Mouse (Mus musculus): ENCODE data around the gene Cnbd2. TPM values are rescaled to one million over a fixed set of nuclear protein-coding genes. Genes with fewer than 3 reads are reported as not detected.

Gene Cnbd2
- polyA plus RNA-seq, 1 experiment from 2014 or later: 3.8 TPM

GRCm38 (mm10) chr2:156318491-156318890, 6.4 kb downstream of the Cnbd2 start:
- Histone ChIP-seq H3K27ac (replicated peaks; ENCODE audit: low read depth, low read length) (no peak overlapping the region), H3K9ac (ENCODE audit: low read depth, low read length) (no peak overlapping the region), H3K36me3 (ENCODE audit: control insufficient read depth, insufficient read depth, low read length) (no peaks in the 10 kb centered on the region), H3K4me2 (ENCODE audit: low read depth, low read length) (no peak overlapping the region), H3K4me1 (ENCODE audit: control insufficient read depth, insufficient read depth, low read length) (no peaks in the 10 kb centered on the region), H3K27me3 (replicated peaks; ENCODE audit: control insufficient read depth, insufficient read depth, low read length) (no peaks in the 10 kb centered on the region), H3K9me3 (ENCODE audit: control insufficient read depth, low read length) (no peaks in the 10 kb centered on the region), H3K4me3 (ENCODE audit: low read depth, low read length) (no peak overlapping the region)
- ATAC-seq (ENCODE audit: low read depth) (no peak), DNase-seq (ENCODE audit: low spot score) (no peak)

- no peaks in the 10 kb centered on the region for H3K4me1 ChIP-seq (ENCODE audit: control insufficient read depth, insufficient read depth, low read length)
- H3K36me3 ChIP-seq (ENCODE audit: control insufficient read depth, insufficient read depth, low read length): no peaks in the 10 kb centered on the region
- H3K27ac ChIP-seq (replicated peaks; ENCODE audit: low read depth, low read length): no peak overlapping the region
- no peak for ATAC-seq (ENCODE audit: low read depth)
- no peak overlapping the region for H3K4me2 ChIP-seq (ENCODE audit: low read depth, low read length)
- H3K9ac ChIP-seq (ENCODE audit: low read depth, low read length): no peak overlapping the region
- DNase-seq (ENCODE audit: low spot score): no peak
- H3K9me3 ChIP-seq (ENCODE audit: control insufficient read depth, low read length): no peaks in the 10 kb centered on the region
- H3K27me3 ChIP-seq (replicated peaks; ENCODE audit: control insufficient read depth, insufficient read depth, low read length): no peaks in the 10 kb centered on the region
- H3K4me3 ChIP-seq (ENCODE audit: low read depth, low read length): no peak overlapping the region
- 78% methylated on average over 6 of the region's 6 CpGs for WGBS
Observed at GRCm38 (mm10) chr2:156321538-156321937, 9.4 kb downstream of the Cnbd2 start.

GRCm38 (mm10) chr2:156324116-156324588, 12.1 kb downstream of the Cnbd2 start:
- no peak overlapping the region for H3K27ac ChIP-seq (replicated peaks; ENCODE audit: low read depth, low read length)
- H3K36me3 ChIP-seq (ENCODE audit: control insufficient read depth, insufficient read depth, low read length): no peaks in the 10 kb centered on the region
- 0 out of 2 replicates have a peak, but pooled peaks cover 3% of the 10 kb centered on the region for H3K9me3 ChIP-seq (ENCODE audit: control insufficient read depth, low read length)
- WGBS: 58% methylated on average over 6 of the region's 6 CpGs
- H3K4me3 ChIP-seq (ENCODE audit: low read depth, low read length): no peak overlapping the region
- no peaks in the 10 kb centered on the region for H3K27me3 ChIP-seq (replicated peaks; ENCODE audit: control insufficient read depth, insufficient read depth, low read length)
- DNase-seq (ENCODE audit: low spot score) (peak; percentile 33), ATAC-seq (ENCODE audit: low read depth) (no peak)
- H3K4me2 ChIP-seq (ENCODE audit: low read depth, low read length): no peak overlapping the region
- H3K4me1 ChIP-seq (ENCODE audit: control insufficient read depth, insufficient read depth, low read length): no peaks in the 10 kb centered on the region
- no peak overlapping the region for H3K9ac ChIP-seq (ENCODE audit: low read depth, low read length)

GRCm38 (mm10) chr2:156324681-156325080, 12.6 kb downstream of the Cnbd2 start:
- H3K36me3 ChIP-seq (ENCODE audit: control insufficient read depth, insufficient read depth, low read length): no peaks in the 10 kb centered on the region
- no peak overlapping the region for H3K4me2 ChIP-seq (ENCODE audit: low read depth, low read length)
- no peak overlapping the region for H3K4me3 ChIP-seq (ENCODE audit: low read depth, low read length)
- H3K9me3 ChIP-seq (ENCODE audit: control insufficient read depth, low read length): 0 out of 2 replicates have a peak, but pooled peaks cover 5% of the 10 kb centered on the region
- DNase-seq (ENCODE audit: low spot score): no peak
- H3K27ac ChIP-seq (replicated peaks; ENCODE audit: low read depth, low read length): no peak overlapping the region
- no peak overlapping the region for H3K9ac ChIP-seq (ENCODE audit: low read depth, low read length)
- no peaks in the 10 kb centered on the region for H3K27me3 ChIP-seq (replicated peaks; ENCODE audit: control insufficient read depth, insufficient read depth, low read length)
- ATAC-seq (ENCODE audit: low read depth): no peak
- WGBS: 25% methylated on average over 5 of the region's 5 CpGs
- no peaks in the 10 kb centered on the region for H3K4me1 ChIP-seq (ENCODE audit: control insufficient read depth, insufficient read depth, low read length)

- WGBS: 42% methylated on average over 1 of the region's 1 CpGs
- Histone ChIP-seq H3K27ac (replicated peaks; ENCODE audit: low read depth, low read length) (no peak overlapping the region), H3K9ac (ENCODE audit: low read depth, low read length) (no peak overlapping the region), H3K4me1 (ENCODE audit: control insufficient read depth, insufficient read depth, low read length) (no peaks in the 10 kb centered on the region), H3K36me3 (ENCODE audit: control insufficient read depth, insufficient read depth, low read length) (no peaks in the 10 kb centered on the region), H3K9me3 (ENCODE audit: control insufficient read depth, low read length) (0 out of 2 replicates have a peak, but pooled peaks cover 5% of the 10 kb centered on the region), H3K4me2 (ENCODE audit: low read depth, low read length) (no peak overlapping the region), H3K4me3 (ENCODE audit: low read depth, low read length) (no peak overlapping the region), H3K27me3 (replicated peaks; ENCODE audit: control insufficient read depth, insufficient read depth, low read length) (no peaks in the 10 kb centered on the region)
- ATAC-seq (ENCODE audit: low read depth) (no peak), DNase-seq (ENCODE audit: low spot score) (no peak)
Observed at GRCm38 (mm10) chr2:156330681-156331080, 18.6 kb downstream of the Cnbd2 start.

- DNase-seq (ENCODE audit: low spot score) (no peak), ATAC-seq (ENCODE audit: low read depth) (0 out of 2 replicates have a peak, but pooled peaks have one; percentile 33)
- Histone ChIP-seq H3K9me3 (ENCODE audit: control insufficient read depth, low read length) (0 out of 2 replicates have a peak, but pooled peaks cover 5% of the 10 kb centered on the region), H3K9ac (ENCODE audit: low read depth, low read length) (no peak overlapping the region), H3K4me2 (ENCODE audit: low read depth, low read length) (no peak overlapping the region), H3K36me3 (ENCODE audit: control insufficient read depth, insufficient read depth, low read length) (no peaks in the 10 kb centered on the region), H3K4me3 (ENCODE audit: low read depth, low read length) (no peak overlapping the region), H3K27me3 (replicated peaks; ENCODE audit: control insufficient read depth, insufficient read depth, low read length) (no peaks in the 10 kb centered on the region), H3K4me1 (ENCODE audit: control insufficient read depth, insufficient read depth, low read length) (no peaks in the 10 kb centered on the region), H3K27ac (replicated peaks; ENCODE audit: low read depth, low read length) (no peak overlapping the region)
- 75% methylated on average over 7 of the region's 7 CpGs for WGBS
Observed at GRCm38 (mm10) chr2:156331446-156331965, 19.4 kb downstream of the Cnbd2 start.

GRCm38 (mm10) chr2:156340078-156340477, 28.0 kb downstream of the Cnbd2 start:
- Histone ChIP-seq H3K36me3 (ENCODE audit: control insufficient read depth, insufficient read depth, low read length) (no peaks in the 10 kb centered on the region), H3K27ac (replicated peaks; ENCODE audit: low read depth, low read length) (no peak overlapping the region), H3K4me1 (ENCODE audit: control insufficient read depth, insufficient read depth, low read length) (no peaks in the 10 kb centered on the region), H3K9ac (ENCODE audit: low read depth, low read length) (no peak overlapping the region), H3K27me3 (replicated peaks; ENCODE audit: control insufficient read depth, insufficient read depth, low read length) (no peaks in the 10 kb centered on the region), H3K4me2 (ENCODE audit: low read depth, low read length) (no peak overlapping the region), H3K4me3 (ENCODE audit: low read depth, low read length) (no peak overlapping the region), H3K9me3 (ENCODE audit: control insufficient read depth, low read length) (no peaks in the 10 kb centered on the region)
- no peak for DNase-seq (ENCODE audit: low spot score)
- no peak for ATAC-seq (ENCODE audit: low read depth)
- WGBS: 87% methylated on average over 4 of the region's 4 CpGs

GRCm38 (mm10) chr2:156344775-156345532, 32.9 kb downstream of the Cnbd2 start:
- Histone ChIP-seq H3K4me3 (ENCODE audit: low read depth, low read length) (no peak overlapping the region), H3K4me1 (ENCODE audit: control insufficient read depth, insufficient read depth, low read length) (no peaks in the 10 kb centered on the region), H3K27me3 (replicated peaks; ENCODE audit: control insufficient read depth, insufficient read depth, low read length) (no peaks in the 10 kb centered on the region), H3K9me3 (ENCODE audit: control insufficient read depth, low read length) (no peaks in the 10 kb centered on the region), H3K4me2 (ENCODE audit: low read depth, low read length) (no peak overlapping the region), H3K27ac (replicated peaks; ENCODE audit: low read depth, low read length) (no peak overlapping the region), H3K36me3 (ENCODE audit: control insufficient read depth, insufficient read depth, low read length) (no peaks in the 10 kb centered on the region), H3K9ac (ENCODE audit: low read depth, low read length) (no peak overlapping the region)
- no peak for ATAC-seq (ENCODE audit: low read depth)
- peak; percentile 51 for DNase-seq (ENCODE audit: low spot score)
- 55% methylated on average over 12 of the region's 12 CpGs for WGBS

GRCm38 (mm10) chr2:156348812-156349211, 36.7 kb downstream of the Cnbd2 start:
- no peak overlapping the region for H3K9ac ChIP-seq (ENCODE audit: low read depth, low read length)
- no peak overlapping the region for H3K4me3 ChIP-seq (ENCODE audit: low read depth, low read length)
- no peaks in the 10 kb centered on the region for H3K9me3 ChIP-seq (ENCODE audit: control insufficient read depth, low read length)
- no peak for ATAC-seq (ENCODE audit: low read depth)
- WGBS: 79% methylated on average over 4 of the region's 4 CpGs
- H3K4me2 ChIP-seq (ENCODE audit: low read depth, low read length): no peak overlapping the region
- H3K36me3 ChIP-seq (ENCODE audit: control insufficient read depth, insufficient read depth, low read length): no peaks in the 10 kb centered on the region
- H3K27me3 ChIP-seq (replicated peaks; ENCODE audit: control insufficient read depth, insufficient read depth, low read length): no peaks in the 10 kb centered on the region
- H3K27ac ChIP-seq (replicated peaks; ENCODE audit: low read depth, low read length): no peak overlapping the region
- DNase-seq (ENCODE audit: low spot score): no peak
- no peaks in the 10 kb centered on the region for H3K4me1 ChIP-seq (ENCODE audit: control insufficient read depth, insufficient read depth, low read length)

All from embryonic facial prominence, embryonic 14.5 days (tissue).